Mouse (Mus musculus) liver, embryonic 15.5 days (tissue): ENCODE results near the gene Sh3bp4. TPM values are rescaled to one million over a fixed set of nuclear protein-coding genes. Genes with fewer than 3 reads are reported as not detected.

Experiments used
- ATAC-seq: fragments of 200-750 bp; cut with Nextera tagmentation; 2 replicates; pipeline ENCODE4 v1.8.0; 2017; ENCODE audit warnings: moderate number of reproducible peaks, mild to moderate bottlenecking, moderate library complexity; ENCODE audit not compliant: insufficient read depth
- H3K27ac ChIP-seq: fragments of 300-500 bp; sonication (generic); replicated peaks from 2 replicates; pipeline ENCODE4 v1.5.1; 2015; ENCODE audit warnings: mild to moderate bottlenecking, inconsistent platforms
- H3K27me3 ChIP-seq: fragments of 300-500 bp; sonication (generic); 2 replicates; pipeline ENCODE4 v1.6.1; 2015; ENCODE audit warnings: mild to moderate bottlenecking, inconsistent platforms
- H3K36me3 ChIP-seq: fragments of 300-500 bp; sonication (generic); replicated peaks from 2 replicates; pipeline ENCODE4 v1.6.1; 2015; ENCODE audit warnings: moderate library complexity, mild to moderate bottlenecking, inconsistent platforms
- H3K4me1 ChIP-seq: fragments of 300-500 bp; sonication (generic); replicated peaks from 2 replicates; pipeline ENCODE4 v1.6.1; 2015; ENCODE audit warnings: inconsistent platforms
- H3K4me2 ChIP-seq: fragments of 300-500 bp; sonication (generic); 2 replicates; pipeline ENCODE4 v1.6.1; 2015; ENCODE audit warnings: moderate library complexity, mild to moderate bottlenecking, inconsistent platforms
- H3K4me3 ChIP-seq: fragments of 300-500 bp; sonication (generic); replicated peaks from 2 replicates; pipeline ENCODE4 v1.5.1; 2015; ENCODE audit warnings: mild to moderate bottlenecking, inconsistent platforms
- H3K9ac ChIP-seq: fragments of 300-500 bp; sonication (generic); 2 replicates; pipeline ENCODE4 v1.6.1; 2015; ENCODE audit warnings: moderate library complexity, mild to moderate bottlenecking, inconsistent platforms
- H3K9me3 ChIP-seq: fragments of 300-500 bp; sonication (generic); replicated peaks from 2 replicates; pipeline ENCODE4 v1.6.1; 2016; ENCODE audit warnings: inconsistent platforms
- WGBS: fragments of 180-500 bp; shearing (Covaris S2); methylation state at CpG from one replicate; pipeline ENCODE4 v1.1.7; 2015; ENCODE audit warnings: mixed read lengths; ENCODE audit not compliant: insufficient replicate concordance; 5-methylcytosine and 5-hydroxymethylcytosine counted together
- polyA plus RNA-seq: library from polyadenylated mRNA; unstranded; fragments of >200 nt; fragmentation: Nextera tagmentation; extraction: Ambion mirVana; gene quantifications from 2 replicates; pipeline ENCODE4 v1.2.1, GENCODE M21; 2015

Gene Sh3bp4
- polyA plus RNA-seq, 1 experiment from 2014 or later, result 0.99 TPM

DNA sequence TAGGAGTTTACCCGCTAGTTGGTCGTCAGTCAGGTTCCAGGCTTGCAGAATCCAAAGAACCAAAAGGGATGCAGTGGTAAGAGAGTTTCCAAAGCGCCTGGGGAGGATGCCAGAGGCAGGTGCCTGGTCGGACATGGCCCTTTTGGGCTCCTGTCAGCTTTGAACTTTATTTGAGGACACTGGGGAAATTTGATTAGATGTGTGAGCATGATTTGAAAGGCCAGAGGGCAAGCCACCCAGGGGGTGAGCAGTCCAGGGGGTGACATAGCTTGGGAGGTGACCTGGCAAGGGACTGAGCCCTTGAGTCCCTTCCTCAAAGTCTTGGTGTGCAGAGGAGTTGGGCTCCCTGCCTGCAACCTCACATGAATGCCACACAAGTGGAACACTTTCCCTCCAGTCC, 11.2 kb downstream of the Sh3bp4 start:
- Histone ChIP-seq H3K9me3 (no peaks in the 10 kb centered on the region), H3K4me3 (no peak overlapping the region), H3K9ac (no peak overlapping the region), H3K36me3 (no peaks in the 10 kb centered on the region), H3K27ac (no peak overlapping the region), H3K27me3 (no peaks in the 10 kb centered on the region), H3K4me1 (peaks cover 8% of the 10 kb centered on the region), H3K4me2 (no peak overlapping the region)
- WGBS, result 61% methylated on average over 4 of the region's 4 CpGs
- ATAC-seq, result no peak

DNA sequence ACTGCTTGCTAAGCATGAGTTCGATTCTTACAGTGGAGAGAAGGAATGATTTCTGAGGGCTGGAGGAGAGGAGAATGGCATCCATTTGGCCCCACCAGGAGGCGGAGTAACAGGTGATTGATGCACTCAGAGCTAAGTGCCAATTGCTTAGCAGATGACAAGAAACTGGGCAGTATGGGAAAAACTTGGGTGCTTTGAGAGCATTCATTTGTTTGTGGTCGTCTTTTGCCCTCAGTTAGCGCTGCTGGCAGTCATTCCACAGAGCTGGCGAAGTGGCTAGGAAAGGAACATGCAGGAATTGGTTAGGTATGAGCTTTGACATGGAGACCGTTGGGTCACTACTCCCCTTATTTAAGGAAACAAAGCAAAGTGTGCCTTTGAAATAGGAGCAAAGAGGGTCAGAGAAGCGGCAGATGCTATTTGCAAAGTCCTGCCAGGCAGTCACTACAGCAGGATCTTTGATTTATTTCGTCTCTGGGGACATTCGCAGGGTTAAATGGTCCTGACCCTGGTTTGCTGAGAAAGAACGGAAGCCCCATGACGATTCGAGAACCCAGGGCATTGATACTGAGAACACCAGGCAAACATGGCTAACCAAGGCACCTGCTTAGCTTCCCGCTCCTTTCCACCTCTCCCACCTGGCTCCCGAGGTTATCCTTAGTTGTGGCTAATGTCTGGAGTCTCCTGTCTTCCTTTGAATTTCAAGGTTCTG, 12.1 kb downstream of the Sh3bp4 start:
- no peak overlapping the region for H3K4me2 ChIP-seq
- H3K27ac ChIP-seq, result no peak overlapping the region
- WGBS, result 56% methylated on average over 14 of the region's 14 CpGs
- no peaks in the 10 kb centered on the region for H3K9me3 ChIP-seq
- no peaks in the 10 kb centered on the region for H3K27me3 ChIP-seq
- ATAC-seq, result no peak
- no peak overlapping the region for H3K4me3 ChIP-seq
- peaks cover 8% of the 10 kb centered on the region for H3K4me1 ChIP-seq
- H3K36me3 ChIP-seq, result no peaks in the 10 kb centered on the region
- H3K9ac ChIP-seq, result no peak overlapping the region

DNA sequence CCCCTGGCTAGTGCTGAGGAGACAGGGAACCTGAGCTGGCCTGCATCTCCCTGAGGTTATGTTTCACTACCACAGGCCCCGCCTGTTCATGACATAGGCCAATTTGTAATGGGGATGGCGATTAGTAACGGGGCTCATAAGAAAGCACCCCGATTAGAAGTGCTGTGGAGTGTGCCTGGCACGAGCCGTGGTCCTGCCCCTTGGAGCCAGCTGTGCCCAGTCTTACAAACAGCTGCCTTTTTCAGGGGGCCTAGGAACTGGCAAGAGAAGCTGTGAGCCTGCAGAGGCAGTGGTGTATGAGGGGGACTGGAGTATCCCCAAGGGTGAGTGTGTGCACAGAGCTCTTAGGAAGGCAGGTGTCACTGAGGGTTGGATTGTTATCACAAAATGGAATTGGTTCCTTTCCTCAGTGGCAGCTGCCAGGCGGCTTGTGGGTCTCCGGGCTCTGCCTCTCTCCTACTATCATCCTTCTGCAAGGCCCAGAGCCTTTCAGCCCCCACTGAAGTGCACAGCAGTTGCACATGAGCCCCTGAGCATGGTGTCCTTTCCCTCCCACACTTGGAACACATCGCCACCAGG, 16.4 kb downstream of the Sh3bp4 start:
- WGBS, result 61% methylated on average over 9 of the region's 9 CpGs
- ATAC-seq, result no peak
- H3K27ac ChIP-seq, result no peak overlapping the region
- H3K9me3 ChIP-seq, result no peaks in the 10 kb centered on the region
- no peak overlapping the region for H3K9ac ChIP-seq
- no peak overlapping the region for H3K4me3 ChIP-seq
- H3K36me3 ChIP-seq, result no peaks in the 10 kb centered on the region
- peaks cover 7% of the 10 kb centered on the region; the same call in 1 of the 2 replicates for H3K27me3 ChIP-seq
- no peaks in the 10 kb centered on the region for H3K4me1 ChIP-seq
- H3K4me2 ChIP-seq, result no peak overlapping the region

DNA sequence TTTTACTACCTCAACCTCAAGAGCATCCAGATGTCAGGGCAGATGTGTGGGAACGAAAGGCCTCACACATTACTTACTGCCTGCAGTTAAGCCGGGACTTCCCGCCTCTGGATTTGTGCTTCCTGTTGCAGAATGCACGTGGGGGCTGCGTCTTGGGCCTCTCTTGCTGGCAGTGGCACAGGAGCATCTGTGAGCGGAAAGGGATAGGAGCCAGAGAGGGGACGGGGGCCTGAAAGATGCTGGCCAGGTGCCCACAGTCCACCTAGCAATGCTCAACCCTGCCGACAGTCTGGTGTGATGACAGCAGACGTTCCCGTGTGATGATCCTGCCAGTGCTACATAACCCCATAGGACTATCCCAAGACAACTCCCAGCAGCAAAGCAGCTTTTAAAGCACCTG, 17.9 kb downstream of the Sh3bp4 start:
- H3K4me3 ChIP-seq, result no peak overlapping the region
- H3K4me1 ChIP-seq, result peaks cover 5% of the 10 kb centered on the region; the same call in 1 of the 2 replicates
- WGBS, result 49% methylated on average over 10 of the region's 10 CpGs
- no peaks in the 10 kb centered on the region for H3K36me3 ChIP-seq
- no peak overlapping the region for H3K4me2 ChIP-seq
- ATAC-seq, result no peak
- no peak overlapping the region for H3K9ac ChIP-seq
- H3K27ac ChIP-seq, result no peak overlapping the region
- peaks cover 7% of the 10 kb centered on the region; the same call in 1 of the 2 replicates for H3K27me3 ChIP-seq
- no peaks in the 10 kb centered on the region for H3K9me3 ChIP-seq

DNA sequence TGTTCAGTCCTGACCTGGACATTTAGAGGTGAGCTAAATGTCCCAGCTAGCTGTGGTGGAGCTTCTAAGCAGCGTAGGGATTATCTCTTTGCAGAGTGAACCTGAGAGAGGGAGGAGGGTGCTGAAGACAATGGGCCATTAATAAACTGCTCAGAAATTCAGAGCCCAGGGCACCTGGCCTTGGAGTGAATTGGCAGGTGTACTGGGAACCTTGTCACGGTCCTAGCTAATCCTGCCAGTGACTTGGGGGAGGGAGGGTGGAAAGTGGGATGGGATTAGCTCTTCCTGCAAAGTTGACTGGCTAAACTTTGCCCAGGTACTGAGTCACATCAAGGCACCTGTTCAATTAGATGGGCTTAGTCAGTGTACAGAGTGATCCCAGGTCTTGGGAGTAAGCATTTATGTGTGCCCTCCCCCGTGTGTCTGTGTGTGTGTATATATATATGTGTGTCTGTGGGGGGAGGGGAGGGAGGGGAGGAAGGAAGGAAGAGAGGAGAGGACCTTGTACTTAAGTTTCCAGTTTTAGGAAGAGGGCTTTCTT, 18.6 kb downstream of the Sh3bp4 start:
- H3K9me3 ChIP-seq, result no peaks in the 10 kb centered on the region
- no peak overlapping the region for H3K27ac ChIP-seq
- 52% methylated on average over 3 of the region's 3 CpGs for WGBS
- H3K36me3 ChIP-seq, result no peaks in the 10 kb centered on the region
- peaks cover 7% of the 10 kb centered on the region; the same call in 1 of the 2 replicates for H3K27me3 ChIP-seq
- peaks cover 5% of the 10 kb centered on the region; the same call in 1 of the 2 replicates for H3K4me1 ChIP-seq
- H3K4me3 ChIP-seq, result no peak overlapping the region
- ATAC-seq, result no peak
- H3K4me2 ChIP-seq, result no peak overlapping the region
- no peak overlapping the region for H3K9ac ChIP-seq

GRCm38 (mm10) chr1:89089821-89090600, 19.8 kb downstream of the Sh3bp4 start:
- Histone ChIP-seq H3K9me3 (no peaks in the 10 kb centered on the region), H3K9ac (no peak overlapping the region), H3K27me3 (peaks cover 7% of the 10 kb centered on the region; the same call in 1 of the 2 replicates), H3K4me2 (no peak overlapping the region), H3K36me3 (no peaks in the 10 kb centered on the region), H3K27ac (no peak overlapping the region), H3K4me1 (peaks cover 5% of the 10 kb centered on the region; the same call in 1 of the 2 replicates), H3K4me3 (no peak overlapping the region)
- no peak for ATAC-seq
- WGBS, result 30% methylated on average over 21 of the region's 21 CpGs

- H3K4me1 ChIP-seq, result peaks cover 5% of the 10 kb centered on the region; the same call in 1 of the 2 replicates
- whole genome bisulfite sequencing, result 41% methylated on average over 8 of the region's 8 CpGs
- no peak overlapping the region for H3K27ac ChIP-seq
- H3K9ac ChIP-seq, result no peak overlapping the region
- no peak for ATAC-seq
- no peak overlapping the region for H3K4me3 ChIP-seq
- no peaks in the 10 kb centered on the region for H3K9me3 ChIP-seq
- H3K27me3 ChIP-seq, result peaks cover 8% of the 10 kb centered on the region; the same call in 1 of the 2 replicates
- no peaks in the 10 kb centered on the region for H3K36me3 ChIP-seq
- no peak overlapping the region for H3K4me2 ChIP-seq
Measured at GRCm38 (mm10) chr1:89090676-89091075, 20.5 kb downstream of the Sh3bp4 start.

GRCm38 (mm10) chr1:89092019-89092418, 21.8 kb downstream of the Sh3bp4 start:
- no peak overlapping the region for H3K9ac ChIP-seq

DNA sequence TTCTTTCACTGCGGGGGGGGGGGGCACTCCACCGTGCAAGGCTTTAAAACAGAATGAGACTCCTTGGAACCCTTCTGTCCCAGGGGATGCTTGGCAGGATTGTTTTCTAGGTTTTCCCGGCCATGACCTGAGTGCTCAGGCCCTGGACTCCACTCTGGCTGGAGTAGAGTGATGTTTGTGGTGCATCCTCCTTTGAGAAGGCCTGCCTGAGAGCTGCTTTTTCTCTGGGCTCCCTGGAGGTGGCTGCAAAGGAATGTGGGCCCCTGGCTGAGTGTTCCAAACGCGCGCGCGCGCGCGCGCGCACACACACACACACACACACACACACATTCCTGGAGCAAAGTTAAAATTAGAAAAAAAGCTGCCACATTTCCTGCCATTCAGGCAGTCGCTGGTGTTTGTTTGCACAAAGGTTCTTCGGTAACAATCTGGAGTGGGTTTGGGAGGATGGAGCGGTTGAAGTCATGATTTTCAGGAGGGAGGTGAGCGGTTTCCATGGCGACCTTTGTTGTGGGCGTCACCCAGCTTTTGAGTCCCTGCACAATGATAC, 22.3 kb downstream of the Sh3bp4 start:
- no peak overlapping the region for H3K4me2 ChIP-seq
- WGBS, result 36% methylated on average over 19 of the region's 19 CpGs

More at GRCm38 (mm10) chr1:89092019-89092418, 21.8 kb downstream of the Sh3bp4 start:
- Histone ChIP-seq H3K27ac (no peak overlapping the region), H3K36me3 (no peaks in the 10 kb centered on the region), H3K4me2 (no peak overlapping the region), H3K4me1 (peaks cover 5% of the 10 kb centered on the region; the same call in 1 of the 2 replicates), H3K27me3 (peaks cover 16% of the 10 kb centered on the region; the same call in 1 of the 2 replicates), H3K4me3 (no peak overlapping the region), H3K9me3 (no peaks in the 10 kb centered on the region)
- no peak for ATAC-seq
- WGBS, result 61% methylated on average over 5 of the region's 5 CpGs

DNA sequence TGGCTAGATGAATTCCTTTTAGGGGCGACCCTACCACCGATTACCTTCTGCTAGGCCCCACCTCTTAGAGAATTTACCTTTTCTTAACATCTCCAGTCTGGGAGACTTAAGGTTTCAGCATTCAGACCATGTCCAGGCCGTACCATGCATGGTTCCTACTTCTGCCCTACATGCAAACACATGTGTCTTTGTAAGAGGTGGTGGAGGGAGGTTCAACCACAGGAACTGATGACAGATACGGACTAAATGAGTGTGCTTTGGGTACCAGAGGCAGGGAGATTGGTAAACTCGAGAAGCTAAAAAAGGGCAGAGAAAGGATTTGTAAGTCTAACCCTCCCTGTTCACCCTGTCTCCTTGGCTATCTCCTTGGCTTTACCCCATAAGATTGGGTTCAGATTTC, 23.5 kb downstream of the Sh3bp4 start:
- H3K9ac ChIP-seq, result no peak overlapping the region
- H3K4me3 ChIP-seq, result no peak overlapping the region
- no peak overlapping the region for H3K4me2 ChIP-seq
- no peaks in the 10 kb centered on the region for H3K9me3 ChIP-seq
- H3K27me3 ChIP-seq, result peaks cover 16% of the 10 kb centered on the region; the same call in 1 of the 2 replicates
- no peaks in the 10 kb centered on the region for H3K36me3 ChIP-seq
- no peak for ATAC-seq
- no peak overlapping the region for H3K27ac ChIP-seq
- H3K4me1 ChIP-seq, result peaks cover 5% of the 10 kb centered on the region; the same call in 1 of the 2 replicates
- 43% methylated on average over 5 of the region's 5 CpGs for WGBS

More for the DNA sequence above, 22.3 kb downstream of the Sh3bp4 start:
- no peak for ATAC-seq
- H3K9me3 ChIP-seq, result no peaks in the 10 kb centered on the region
- no peak overlapping the region for H3K27ac ChIP-seq
- no peak overlapping the region for H3K9ac ChIP-seq
- H3K36me3 ChIP-seq, result no peaks in the 10 kb centered on the region
- peaks cover 16% of the 10 kb centered on the region; the same call in 1 of the 2 replicates for H3K27me3 ChIP-seq
- H3K4me3 ChIP-seq, result no peak overlapping the region
- peaks cover 5% of the 10 kb centered on the region; the same call in 1 of the 2 replicates for H3K4me1 ChIP-seq
